Mouse (Mus musculus) embryonic stem cell, embryonic (primary cell): ENCODE data around the gene Spp2.

ENCODE experiments used
- CTCF ChIA-PET, 4 experiments: fragments of 300-600 bp in 2 of 4; fragments of 350-600 bp in 2 of 4; sonication (Branson Sonifier 250); formaldehyde crosslinking; loops; one replicate each; lab custom pipeline; 2022; ENCODE audit warnings: inconsistent platforms in 2 of 4; lab: Charles Lee
- POLR2A ChIA-PET, 4 experiments: fragments of 300-600 bp in 2 of 4; fragments of 350-600 bp in 2 of 4; sonication (Branson Sonifier 250); formaldehyde crosslinking; loops; one replicate each; lab custom pipeline; 2022; ENCODE audit warnings: antibody characterized with exemption in 4 of 4, inconsistent platforms in 1 of 4; lab: Charles Lee

Gene Spp2

DNA sequence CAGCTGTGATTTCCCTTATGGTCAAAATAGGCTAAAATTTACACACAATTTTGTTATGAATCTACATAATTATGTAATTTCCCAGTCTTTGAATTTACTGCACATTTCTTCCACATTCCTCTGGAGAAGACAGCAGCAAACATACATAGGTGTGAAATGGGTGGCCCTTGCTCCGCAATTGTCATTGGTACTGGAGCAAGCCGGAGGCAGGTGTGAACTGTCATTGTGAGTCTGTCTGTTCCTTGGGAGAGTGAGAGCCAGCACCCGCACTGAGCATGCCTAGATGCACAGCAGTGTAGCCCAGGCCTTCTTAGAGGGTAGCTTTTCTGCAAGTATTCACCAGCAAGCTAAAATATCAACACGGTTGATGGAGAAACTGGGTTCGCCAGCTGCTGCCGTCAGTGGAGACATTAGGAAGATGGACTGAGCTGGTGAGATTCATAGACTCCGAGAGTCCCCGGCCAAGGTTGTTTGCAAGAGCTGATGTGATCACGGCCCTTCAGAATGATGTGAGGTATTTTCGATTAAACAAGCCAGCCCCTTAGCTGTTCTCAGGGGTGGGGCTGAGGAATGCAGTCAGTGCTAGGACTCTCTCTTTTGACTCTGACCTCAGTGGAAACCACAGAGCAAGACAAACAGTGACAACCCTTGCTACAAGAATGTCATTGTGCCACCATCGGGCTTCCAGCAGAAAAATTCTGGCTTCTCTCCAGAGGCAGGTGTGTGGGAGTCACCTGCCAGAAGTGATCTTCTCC, 21.4 kb downstream of the Spp2 start:
- POLR2A ChIA-PET, result interaction anchor here in 3 of 4 experiments (0.6 to 1.5 kb wide), 4 partner anchors 28 to 278 kb away, joined by 3 to 4 read pairs (median 3); no protein-coding TSS in a partner anchor
- CTCF ChIA-PET, result interaction anchor here in 2 of 4 experiments (1.0 to 1.2 kb wide), 3 partner anchors 277 to 280 kb away, joined by 3 to 4 read pairs (median 3); no protein-coding TSS in a partner anchor

DNA sequence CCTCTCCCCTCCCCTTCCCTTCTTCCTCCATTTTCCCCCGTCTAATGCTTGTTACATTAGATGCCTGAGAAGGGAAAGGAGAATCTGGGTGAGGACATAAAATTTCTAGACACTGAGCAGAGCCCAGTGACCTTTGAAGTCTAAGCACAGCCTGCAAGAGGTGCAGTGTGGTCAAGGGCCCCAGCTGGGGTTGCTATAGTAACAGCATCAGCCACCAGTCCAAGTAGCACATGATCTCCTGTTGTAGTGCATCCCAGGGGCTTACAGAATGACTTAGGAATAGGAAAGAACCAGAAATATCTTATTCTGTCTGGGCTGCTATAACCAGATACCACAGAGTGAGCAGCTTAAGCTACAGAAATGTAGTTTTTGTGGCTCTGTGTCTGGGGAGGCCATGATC, 22.7 kb downstream of the Spp2 start:
- POLR2A ChIA-PET, result no interaction called here

DNA sequence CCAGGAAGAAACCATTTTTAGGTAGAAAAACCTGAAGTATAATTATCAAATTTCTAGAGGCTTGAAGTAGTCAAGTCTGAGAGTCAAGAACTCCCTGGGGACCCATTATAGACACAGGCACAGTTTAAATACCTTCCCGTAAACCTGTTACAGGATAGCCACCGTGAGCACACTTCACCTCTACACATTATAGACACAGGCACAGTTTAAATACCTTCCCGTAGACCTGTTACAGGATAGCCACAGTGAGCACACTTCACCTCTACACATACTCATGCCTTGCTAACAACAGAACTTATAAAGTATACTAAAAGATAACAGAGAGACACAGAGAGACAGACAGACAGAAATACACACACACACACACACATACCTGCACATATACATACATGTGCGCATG, 24.5 kb downstream of the Spp2 start:
- ChIA-PET POLR2A (interaction anchor here in 2 of 4 experiments (0.6 to 0.8 kb wide), 2 partner anchors 28 kb away, joined by 3 to 4 read pairs; no protein-coding TSS in a partner anchor), CTCF (no interaction called here)

More for the DNA sequence above, 22.7 kb downstream of the Spp2 start:
- CTCF ChIA-PET, result interaction anchor here in 1 of 4 experiments (0.7 kb wide), 1 partner anchor 11 kb away, joined by 4 read pairs; no protein-coding TSS in a partner anchor

DNA sequence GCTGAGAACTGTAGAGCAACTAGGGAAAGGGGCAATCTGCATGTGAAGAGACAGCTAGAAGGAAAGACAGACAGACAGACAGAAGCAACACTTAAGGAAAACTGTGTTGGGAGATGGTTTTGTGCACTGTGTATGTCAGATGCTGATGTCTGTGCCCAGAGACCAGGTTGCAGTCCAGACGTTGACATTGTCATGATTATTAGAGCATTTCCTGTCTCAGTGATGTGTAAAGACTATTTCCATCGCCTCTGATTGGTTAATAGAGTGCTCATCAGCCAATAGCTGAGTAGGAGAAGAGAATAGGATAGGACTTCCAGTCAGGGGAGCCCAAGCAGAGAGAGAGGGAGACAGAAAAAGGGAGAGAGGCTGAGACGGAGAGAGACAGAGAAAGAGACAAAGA, 25.8 kb downstream of the Spp2 start:
- CTCF ChIA-PET, result interaction anchor here in 3 of 4 experiments (0.5 to 1.7 kb wide), 7 partner anchors 14 to 759 kb away, joined by 3 to 4 read pairs (median 3); no protein-coding TSS in a partner anchor
- POLR2A ChIA-PET, result interaction anchor here in 3 of 4 experiments (0.8 to 1.8 kb wide), 6 partner anchors 25 to 57 kb away, joined by 3 to 5 read pairs (median 4); no protein-coding TSS in a partner anchor

GRCm38 (mm10) chr1:88433096-88433883, 26.5 kb downstream of the Spp2 start:
- POLR2A ChIA-PET, result interaction anchor here in 3 of 4 experiments (0.6 to 1.8 kb wide), 7 partner anchors 24 to 270 kb away, joined by 3 to 5 read pairs (median 4); no protein-coding TSS in a partner anchor
- CTCF ChIA-PET, result interaction anchor here in 3 of 4 experiments (0.5 to 1.7 kb wide), 9 partner anchors 13 to 758 kb away, joined by 3 to 4 read pairs (median 3); no protein-coding TSS in a partner anchor

DNA sequence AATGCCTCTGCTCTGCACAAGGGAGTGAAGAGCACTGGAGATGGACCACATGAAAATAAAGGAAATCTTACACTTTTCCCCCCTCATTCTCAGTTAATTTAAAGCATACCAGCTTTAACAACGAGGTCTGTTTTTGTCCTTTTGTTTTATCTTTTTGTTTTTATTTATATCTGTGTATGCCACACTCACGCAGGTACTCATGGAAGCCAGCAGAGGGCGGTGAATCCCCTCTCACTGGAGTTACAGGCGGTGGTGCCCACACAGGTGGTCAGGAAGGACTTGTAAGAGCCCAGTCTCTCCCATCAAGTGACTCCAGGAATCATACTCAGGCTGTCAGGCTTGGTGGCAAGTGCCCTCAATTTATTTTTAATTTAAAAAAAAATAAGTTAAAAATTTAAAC, 27.3 kb downstream of the Spp2 start:
- ChIA-PET POLR2A (interaction anchor here in 1 of 4 experiments (1.8 kb wide), 1 partner anchor 31 kb away, joined by 4 read pairs; no protein-coding TSS in a partner anchor), CTCF (interaction anchor here in 3 of 4 experiments (0.6 to 1.7 kb wide), 5 partner anchors 13 to 308 kb away, joined by 3 to 4 read pairs (median 3); no protein-coding TSS in a partner anchor)

DNA sequence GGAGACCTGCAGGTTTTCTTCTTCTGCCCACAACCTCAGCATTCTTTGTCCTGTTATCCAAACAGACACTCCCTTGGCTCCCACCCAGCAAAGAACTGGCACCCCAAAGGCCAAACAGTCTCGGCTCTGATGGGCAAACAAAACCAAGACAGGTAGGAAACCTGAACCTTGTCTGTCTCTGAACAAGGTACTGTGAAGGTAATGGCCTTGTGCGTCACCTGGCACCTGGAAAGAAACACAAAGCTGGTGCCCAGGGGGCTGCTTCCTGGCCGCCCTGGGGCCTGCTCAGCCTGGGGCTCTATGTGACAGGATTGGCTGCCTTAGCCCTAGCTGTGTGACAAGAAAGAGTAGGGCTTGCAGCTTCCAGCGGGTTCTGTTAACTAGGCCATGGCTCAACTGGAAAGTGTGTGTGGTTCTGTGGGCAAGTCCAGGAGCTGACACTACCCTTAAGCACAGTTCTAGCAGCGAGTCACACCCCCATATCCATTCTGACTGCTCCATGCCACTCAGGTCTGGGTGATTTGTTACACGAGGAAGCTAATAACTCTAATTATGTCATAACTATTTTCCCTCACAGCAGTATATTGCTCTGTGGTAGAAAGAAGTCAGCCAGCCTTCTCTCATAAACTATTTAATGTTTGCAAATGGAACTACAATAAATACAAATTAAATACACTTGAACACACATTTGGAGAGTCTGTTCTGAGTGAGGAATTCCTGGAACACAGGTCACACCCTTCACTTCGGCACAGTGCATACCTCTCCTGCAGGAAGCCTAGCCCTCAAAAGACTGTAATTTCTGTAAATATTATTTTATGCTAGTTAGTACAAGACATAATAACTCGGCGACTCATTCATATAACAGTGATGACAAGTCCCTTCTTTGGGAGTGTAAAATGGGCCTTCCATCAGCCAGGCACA, 30.7 kb downstream of the Spp2 start:
- POLR2A ChIA-PET, result interaction anchor here in 1 of 4 experiments (0.6 to 1.7 kb wide), 3 partner anchors 16 to 26 kb away, joined by 3 to 4 read pairs (median 3); no protein-coding TSS in a partner anchor
- CTCF ChIA-PET, result interaction anchor here in 2 of 4 experiments (0.6 to 1.4 kb wide), 3 partner anchors 10 to 758 kb away, joined by 3 to 5 read pairs (median 5); no protein-coding TSS in a partner anchor

- ChIA-PET POLR2A (interaction anchor here in 1 of 4 experiments (0.6 to 0.8 kb wide), 2 partner anchors 13 to 37 kb away, joined by 3 to 9 read pairs; no protein-coding TSS in a partner anchor), CTCF (interaction anchor here in 1 of 4 experiments (0.7 to 1.1 kb wide), 2 partner anchors 14 to 197 kb away, joined by 3 read pairs; no protein-coding TSS in a partner anchor)
Measured at GRCm38 (mm10) chr1:88443383-88443782, 36.6 kb downstream of the Spp2 start.

DNA sequence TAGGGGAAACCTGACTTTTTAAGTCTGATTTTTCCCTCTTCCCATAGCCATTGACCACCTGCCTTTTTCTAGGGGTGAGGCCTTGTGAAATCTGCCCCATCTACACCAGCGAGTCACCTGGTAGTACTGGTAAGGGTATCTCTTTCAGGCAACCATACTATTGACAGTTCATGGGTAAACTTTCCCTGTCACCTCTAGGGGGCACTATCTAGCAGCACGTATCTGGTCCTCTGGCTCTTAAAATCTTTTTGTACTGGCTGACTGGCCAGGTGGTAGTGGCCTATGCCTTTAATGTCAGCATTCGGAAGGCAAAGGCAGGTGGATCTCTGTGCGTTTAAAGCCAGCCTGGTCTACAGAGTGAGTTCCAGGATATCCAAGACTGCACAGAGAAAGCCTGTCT, 38.6 kb downstream of the Spp2 start:
- CTCF ChIA-PET, result interaction anchor here in 3 of 4 experiments (0.7 to 3.8 kb wide), 5 partner anchors 11 to 297 kb away, joined by 3 to 30 read pairs (median 3); no protein-coding TSS in a partner anchor

DNA sequence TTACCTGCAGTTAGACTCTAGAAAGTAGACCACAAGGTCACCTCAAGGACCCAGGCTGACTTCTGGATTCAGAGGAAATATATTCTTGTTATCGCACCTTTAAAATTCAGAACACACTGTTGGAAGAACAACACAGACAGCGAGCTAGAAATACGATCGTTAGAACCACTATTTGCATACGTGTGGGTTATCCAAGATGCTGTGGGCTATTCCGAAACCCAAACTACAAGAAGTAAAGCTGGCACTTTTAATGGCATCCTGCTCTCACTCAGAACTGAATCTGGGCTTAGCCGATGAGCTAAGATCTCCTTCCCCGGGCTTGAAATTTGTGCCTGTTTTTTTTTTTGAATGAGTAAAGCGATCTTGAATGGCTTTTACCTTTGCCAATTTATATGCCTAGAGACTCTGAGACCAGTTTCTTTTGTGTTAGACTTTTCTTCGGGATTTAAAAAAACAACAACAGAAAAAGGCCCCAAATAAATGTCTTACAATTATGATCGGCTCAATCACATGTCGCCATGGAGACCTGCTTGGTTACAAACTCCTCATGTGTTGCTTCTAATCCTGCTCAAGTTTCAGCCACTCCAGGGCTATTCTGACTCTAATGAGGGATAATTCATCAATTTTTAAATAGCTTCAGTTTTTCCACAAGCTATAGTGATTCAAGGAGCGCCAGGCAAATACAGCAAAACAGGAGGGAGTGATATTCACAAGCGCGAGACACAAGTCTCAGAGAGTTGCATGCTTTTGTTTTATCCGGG, 39.7 kb downstream of the Spp2 start:
- ChIA-PET CTCF (interaction anchor here (0.6 to 3.8 kb wide), 12 partner anchors 8 to 296 kb away, joined by 3 to 30 read pairs (median 5); no protein-coding TSS in a partner anchor), POLR2A (interaction anchor here in 3 of 4 experiments (0.6 to 3.3 kb wide), 15 partner anchors 8 to 623 kb away, joined by 3 to 28 read pairs (median 5); partner anchors contain the start of genes Sh3bp4 (in 2 of the 3) and Arl4c (in 1 of the 3))

More for the DNA sequence above, 38.6 kb downstream of the Spp2 start:
- POLR2A ChIA-PET, result interaction anchor here in 3 of 4 experiments (1.4 to 3.3 kb wide), 5 partner anchors 10 to 19 kb away, joined by 3 to 28 read pairs (median 12); no protein-coding TSS in a partner anchor

DNA sequence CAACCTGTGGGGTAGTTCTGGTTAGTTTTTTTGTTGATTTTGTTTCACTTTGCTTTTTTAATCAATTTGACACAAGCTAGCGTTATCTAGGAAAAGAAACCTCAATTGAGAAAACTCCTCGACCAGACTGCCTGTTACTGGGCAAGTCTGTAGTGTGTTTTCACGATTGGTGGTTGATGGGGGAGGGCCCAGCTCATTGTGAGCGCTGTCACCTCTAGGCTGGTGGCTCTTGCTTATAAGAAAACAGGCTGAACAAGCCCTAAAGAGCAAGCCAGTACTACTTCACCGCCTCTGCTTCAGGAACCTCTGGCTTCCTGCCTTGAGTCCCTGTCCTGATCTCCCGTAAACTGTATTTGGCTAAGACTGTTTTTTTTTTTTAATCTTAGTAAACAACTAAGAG, 40.7 kb downstream of the Spp2 start:
- ChIA-PET POLR2A (interaction anchor here in 3 of 4 experiments (0.7 to 3.3 kb wide), 12 partner anchors 10 to 763 kb away, joined by 3 to 28 read pairs (median 4); partner anchors contain the start of genes Arl4c (in 1 of the 3) and Sh3bp4 (in 1 of the 3)), CTCF (interaction anchor here (0.6 to 3.8 kb wide), 11 partner anchors 9 to 257 kb away, joined by 3 to 30 read pairs (median 5); no protein-coding TSS in a partner anchor)

- ChIA-PET POLR2A (interaction anchor here in 2 of 4 experiments (1.1 to 3.3 kb wide), 7 partner anchors 9 to 29 kb away, joined by 3 to 28 read pairs (median 6); no protein-coding TSS in a partner anchor), CTCF (interaction anchor here in 3 of 4 experiments (1.4 to 2.3 kb wide), 3 partner anchors 8 to 221 kb away, joined by 5 to 18 read pairs (median 10); no protein-coding TSS in a partner anchor)
Measured at GRCm38 (mm10) chr1:88448094-88448493, 41.3 kb downstream of the Spp2 start.

GRCm38 (mm10) chr1:88449741-88450140, 43.0 kb downstream of the Spp2 start:
- CTCF ChIA-PET, result no interaction called here
- POLR2A ChIA-PET, result interaction anchor here in 1 of 4 experiments (11.2 kb wide), 1 partner anchor 23 kb away, joined by 243 read pairs; no protein-coding TSS in a partner anchor

DNA sequence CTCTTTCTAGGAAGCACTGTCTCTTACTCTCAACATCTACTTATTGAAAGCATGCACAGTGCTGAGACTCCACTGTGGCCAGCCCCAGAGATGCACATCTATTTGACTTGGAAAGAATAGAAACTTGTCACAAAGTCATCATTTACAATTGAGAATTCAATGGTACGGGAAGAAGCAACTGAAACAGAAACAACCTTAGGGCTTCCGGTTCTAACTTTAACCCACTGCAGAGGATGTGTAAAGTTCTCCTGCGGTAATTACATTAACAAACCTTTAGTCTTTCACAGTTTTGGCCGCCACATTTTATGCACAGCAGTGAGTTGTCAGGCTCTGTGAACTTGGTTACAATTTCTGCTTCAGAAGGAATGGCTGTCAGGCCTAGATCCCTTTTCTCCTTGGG, 43.9 kb downstream of the Spp2 start:
- CTCF ChIA-PET, result no interaction called here
- POLR2A ChIA-PET, result interaction anchor here in 1 of 4 experiments (11.2 kb wide), 1 partner anchor 22 kb away, joined by 243 read pairs; no protein-coding TSS in a partner anchor

GRCm38 (mm10) chr1:88452198-88452597, 45.4 kb downstream of the Spp2 start:
- CTCF ChIA-PET, result interaction anchor here in 1 of 4 experiments (1.4 kb wide), 1 partner anchor 14 kb away, joined by 4 read pairs; no protein-coding TSS in a partner anchor
- POLR2A ChIA-PET, result interaction anchor here in 2 of 4 experiments (1.1 to 11.2 kb wide), 7 partner anchors 13 to 253 kb away, joined by 3 to 243 read pairs (median 5); partner anchors contain the start of gene Arl4c (in 2 of the 2)
